8 mouse cellular contexts compared by ENCODE assay signal in genomic region chr8:46162953-46163869, GRCm38 (mm10). TPM values are rescaled to one million over a fixed set of nuclear protein-coding genes. Genes with fewer than 3 reads are reported as not detected.
DNase-seq lines count a peak whose midpoint lies in the region; ATAC-seq and TF ChIP-seq lines count a peak whose summit lies in the region.

No protein-coding gene starts in this region.

- H3K4me3 ChIP-seq in E14TG2a.4 (replicated peaks; ENCODE audit: low read length): peak overlapping the region; percentile 91
- peak overlapping the region; percentile 60 for H3K4me3 ChIP-seq in forebrain, embryonic 12.5 days (replicated peaks)
- H3K4me3 ChIP-seq in liver, postnatal 0 days (ENCODE audit: low read depth, low read length): peak overlapping the region; percentile 85
- peak overlapping the region; percentile 70 for H3K4me3 ChIP-seq in neural tube, embryonic 14.5 days (ENCODE audit: low read depth, low read length)

- peak; percentile 98 for ATAC-seq in forebrain, embryonic 12.5 days (ENCODE audit: low FRiP score)
- peak; percentile 98 for ATAC-seq in liver, postnatal 0 days
- peak; percentile 98 for ATAC-seq in neural tube, embryonic 14.5 days (ENCODE audit: low read depth)

- peaks cover 17% of the 10 kb centered on the region for H3K9me3 ChIP-seq in E14TG2a.4 (ENCODE audit: low read length)
- H3K9me3 ChIP-seq in forebrain, embryonic 12.5 days: no peaks in the 10 kb centered on the region
- H3K9me3 ChIP-seq in liver, postnatal 0 days (ENCODE audit: low read length): no peaks in the 10 kb centered on the region
- H3K9me3 ChIP-seq in neural tube, embryonic 14.5 days (ENCODE audit: control insufficient read depth, low read length): no peaks in the 10 kb centered on the region

- 2% methylated on average over 74 of the region's 77 CpGs for WGBS in forebrain, embryonic 12.5 days
- WGBS in large intestine, adult 2 months: under 1% methylated on average over 77 of the region's 77 CpGs
- 2% methylated on average over 59 of the region's 77 CpGs for WGBS in liver, postnatal 0 days (ENCODE audit: insufficient replicate concordance)
- 2% methylated on average over 76 of the region's 77 CpGs for WGBS in neural tube, embryonic 14.5 days

- DNase-seq in c-Kit-positive CD71-positive TER-119-positive erythroid progenitor cells, embryonic 14.5 days (ENCODE audit: low spot score): peak; percentile 94
- DNase-seq in heart, postnatal 10 days: peak; percentile 97
- DNase-seq in large intestine, adult 2 months (ENCODE audit: low read depth, low spot score): peak; percentile 87
- peak; percentile 97 for DNase-seq in liver, postnatal 0 days
- peak; percentile 96 for DNase-seq in testis, postnatal 10 days (ENCODE audit: low spot score)

- H3K36me3 ChIP-seq in E14TG2a.4 (ENCODE audit: insufficient read depth, low read length): no peaks in the 10 kb centered on the region
- no peaks in the 10 kb centered on the region for H3K36me3 ChIP-seq in forebrain, embryonic 12.5 days (replicated peaks)
- H3K36me3 ChIP-seq in liver, postnatal 0 days (replicated peaks; ENCODE audit: insufficient read depth, low read length): no peaks in the 10 kb centered on the region
- no peaks in the 10 kb centered on the region for H3K36me3 ChIP-seq in neural tube, embryonic 14.5 days (ENCODE audit: control insufficient read depth, insufficient read depth, low read length)

- TF ChIP-seq EP300 in liver, postnatal 0 days (IDR thresholded peaks at IDR 0.05; ENCODE audit: low read depth): 0 out of 2 replicates have a peak, but pooled peaks have one; percentile 42

- H3K4me2 ChIP-seq in forebrain, embryonic 12.5 days: peak overlapping the region; percentile 70
- peak overlapping the region; percentile 92 for H3K4me2 ChIP-seq in liver, postnatal 0 days (ENCODE audit: low read depth, low read length)
- H3K4me2 ChIP-seq in neural tube, embryonic 14.5 days (ENCODE audit: low read depth, low read length): peak overlapping the region; percentile 78

- peak overlapping the region; percentile 87 for H3K27ac ChIP-seq in forebrain, embryonic 12.5 days
- peak overlapping the region; percentile 94 for H3K27ac ChIP-seq in liver, postnatal 0 days (ENCODE audit: low read depth)
- peak overlapping the region; percentile 84 for H3K27ac ChIP-seq in neural tube, embryonic 14.5 days (ENCODE audit: low read depth, low read length)

- H3K9ac ChIP-seq in forebrain, embryonic 12.5 days: peak overlapping the region; percentile 70
- peak overlapping the region; percentile 89 for H3K9ac ChIP-seq in liver, postnatal 0 days (replicated peaks)
- peak overlapping the region; percentile 76 for H3K9ac ChIP-seq in neural tube, embryonic 14.5 days (replicated peaks; ENCODE audit: low read depth, low read length)

- no peak for TF ChIP-seq CTCF in E14TG2a.4 (conservative IDR thresholded peaks at IDR 0.05; ENCODE audit: low read length)
- TF ChIP-seq CTCF in liver, postnatal 0 days (IDR thresholded peaks at IDR 0.05; ENCODE audit: low read depth): no peak

- peaks cover 10% of the 10 kb centered on the region for H3K27me3 ChIP-seq in E14TG2a.4 (ENCODE audit: insufficient read depth, low read length)
- H3K27me3 ChIP-seq in forebrain, embryonic 12.5 days: no peaks in the 10 kb centered on the region
- no peaks in the 10 kb centered on the region for H3K27me3 ChIP-seq in liver, postnatal 0 days (ENCODE audit: insufficient read depth, low read length)
- H3K27me3 ChIP-seq in neural tube, embryonic 14.5 days (ENCODE audit: control insufficient read depth, insufficient read depth, low read length): no peaks in the 10 kb centered on the region

- intact Hi-C loops in heart, postnatal 10 days (cut with DNase I): loop anchor here (5.0 kb wide), 1 partner anchor 161 kb away; no protein-coding TSS in a partner anchor

- H3K4me1 ChIP-seq in E14TG2a.4 (replicated peaks; ENCODE audit: low read depth, low read length): peaks cover 19% of the 10 kb centered on the region
- H3K4me1 ChIP-seq in forebrain, embryonic 12.5 days: peaks cover 19% of the 10 kb centered on the region
- H3K4me1 ChIP-seq in liver, postnatal 0 days (ENCODE audit: insufficient read depth): peaks cover 18% of the 10 kb centered on the region
- peaks cover 15% of the 10 kb centered on the region for H3K4me1 ChIP-seq in neural tube, embryonic 14.5 days (ENCODE audit: control insufficient read depth, insufficient read depth, low read length)

RNA-seq across cellular contexts. Expression of gene Snx25, which starts 11.3 kb away (rescaled TPM):
- 4.1 and 4.5 TPM in 2 replicates for polyA plus RNA-seq in forebrain, embryonic 12.5 days (2016; fragmentation: Nextera tagmentation; extraction: Ambion mirVana)
- 10 to 100 TPM; 13.2 to 13.7 TPM for total RNA-seq in heart, postnatal 10 days (2021)
- 6.8 and 11.7 TPM in 2 replicates for polyA plus RNA-seq in large intestine, adult 2 months (2012; rRNA removed)
- polyA plus RNA-seq in liver, postnatal 0 days (2015; fragmentation: Nextera tagmentation; extraction: Ambion mirVana): 3.7 and 4.2 TPM in 2 replicates
- polyA plus RNA-seq in neural tube, embryonic 14.5 days (2014; fragmentation: Nextera tagmentation; extraction: Ambion mirVana): 15.6 and 17.4 TPM in 2 replicates

RNA-seq across cellular contexts. Expression of gene Cfap97, which starts 11.6 kb away (rescaled TPM):
- polyA plus RNA-seq in forebrain, embryonic 12.5 days (2016; fragmentation: Nextera tagmentation; extraction: Ambion mirVana): 22.4 and 22.9 TPM in 2 replicates
- total RNA-seq in heart, postnatal 10 days (2021): 10 to 100 TPM; 13.4 to 16.5 TPM
- polyA plus RNA-seq in large intestine, adult 2 months (2012; rRNA removed): 2.9 and 4.3 TPM in 2 replicates
- 8.4 and 9.2 TPM in 2 replicates for polyA plus RNA-seq in liver, postnatal 0 days (2015; fragmentation: Nextera tagmentation; extraction: Ambion mirVana)
- 23.9 and 28.8 TPM in 2 replicates for polyA plus RNA-seq in neural tube, embryonic 14.5 days (2014; fragmentation: Nextera tagmentation; extraction: Ambion mirVana)

RNA-seq across cellular contexts. Expression of gene Slc25a4, which starts 47.9 kb away (rescaled TPM):
- 448 and 462 TPM in 2 replicates for polyA plus RNA-seq in forebrain, embryonic 12.5 days (2016; fragmentation: Nextera tagmentation; extraction: Ambion mirVana)
- total RNA-seq in heart, postnatal 10 days (2021): 1,000 to 10,000 TPM; 3,766 to 3,984 TPM
- 99.2 and 105 TPM in 2 replicates for polyA plus RNA-seq in large intestine, adult 2 months (2012; rRNA removed)
- 448 and 459 TPM in 2 replicates for polyA plus RNA-seq in liver, postnatal 0 days (2015; fragmentation: Nextera tagmentation; extraction: Ambion mirVana)
- 996 and 1,036 TPM in 2 replicates for polyA plus RNA-seq in neural tube, embryonic 14.5 days (2014; fragmentation: Nextera tagmentation; extraction: Ambion mirVana)

Comparison
In these comparisons a context has a peak if more than half of its experiments do, and no peak if none do; other contexts are left out.
1. Peak in every context shown above with its lines: DNase-seq, ATAC-seq, H3K4me3 ChIP-seq and H3K27ac ChIP-seq.